Mouse (Mus musculus): ENCODE measurements at regions not wholly inside any gene's neighbourhood (a gene's known extent, or its start where the extent isn't known, plus 50 kb on each side); places are given as distances from the start of the nearest gene placed in this dataset.

DNA sequence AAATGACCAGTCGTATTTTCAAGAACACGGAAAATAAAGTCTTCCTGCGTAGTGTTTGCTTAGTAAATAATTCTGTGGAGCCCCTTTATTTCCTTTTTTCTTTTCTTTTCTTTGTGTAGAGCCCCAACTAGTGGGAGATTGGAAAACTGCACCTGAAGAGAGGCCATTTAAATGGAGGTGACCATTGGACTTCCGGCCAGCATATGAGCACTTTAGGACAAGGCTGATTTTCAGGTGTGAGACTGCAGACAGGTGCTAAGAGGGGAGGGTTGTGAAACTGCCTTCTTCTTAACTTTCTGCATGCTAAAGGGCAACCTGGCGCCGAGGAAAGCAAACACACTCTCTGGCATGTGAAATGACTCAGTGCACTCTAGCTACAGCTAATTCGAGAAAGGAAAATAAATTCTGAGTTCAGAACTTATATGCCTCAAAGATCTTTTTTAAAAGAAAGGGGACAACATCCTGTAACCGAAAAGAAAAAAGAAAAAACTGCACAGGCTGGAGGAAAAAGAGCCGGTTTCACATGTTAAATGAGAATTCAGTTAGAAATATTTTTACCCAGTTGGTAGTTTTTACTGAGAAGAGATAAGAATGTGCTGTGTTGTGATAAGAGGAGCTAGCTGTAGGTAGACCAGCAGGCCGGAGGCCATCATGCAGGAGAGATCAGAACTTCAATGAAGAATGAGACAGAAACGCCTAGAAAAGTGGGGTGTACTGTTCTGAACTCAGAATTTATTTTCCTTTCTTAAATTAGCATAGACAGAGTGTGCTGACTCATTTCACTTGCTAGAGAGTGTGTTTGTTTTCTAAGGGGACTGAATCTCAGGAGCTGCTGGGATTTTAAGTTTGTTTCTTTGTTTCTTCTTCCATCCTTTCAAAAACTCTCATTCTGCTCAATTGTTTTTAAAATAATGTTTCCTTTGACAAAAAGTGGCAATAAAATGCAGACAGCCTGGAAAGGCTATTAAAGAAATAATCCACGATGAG is 65.8 kb upstream of the Prep start:
- TF ChIP-seq CTCF (IDR thresholded peaks at IDR 0.05; ENCODE audit: low read depth) (peak; percentile 82), EP300 (IDR thresholded peaks at IDR 0.05; ENCODE audit: low read depth) (no peak)
